Mouse (Mus musculus): ENCODE data around the gene Map4. TPM values are rescaled to one million over a fixed set of nuclear protein-coding genes. Genes with fewer than 3 reads are reported as not detected.
A peak's percentile ranks its signal among the peaks of the same experiment; 100 is the strongest.

Map4 gene
- total and polyA plus RNA-seq, 3 experiments: 14.4 to 45.8 (median 28.9) TPM

- H3K9me3 ChIP-seq (replicated peaks; ENCODE audit: low read length): no peaks in the 10 kb centered on the region
- in situ Hi-C loops (cut with MboI; ENCODE audit: low pct_ligation_motif_present, low pct_unique_long_range_greater_than_20kb, low sequenced_read_pairs) (loop anchor here (5.0 to 10.0 kb wide), 3 partner anchors 48 to 390 kb away; no protein-coding TSS in a partner anchor), dilution Hi-C loops (cut with MboI; ENCODE audit: extremely low pct_ligation_motif_present, extremely low pct_unique_long_range_greater_than_20kb, low sequenced_read_pairs) (no loop called here)
- 0 out of 4 replicates have a peak, but pooled peaks cover 0 to 3% of the 10 kb centered on the region in 2 experiments for H3K4me1 ChIP-seq (ENCODE audit: control insufficient read depth in 1 of 2, insufficient read depth in 2 of 2)
- no peak overlapping the region for H3K4me3 ChIP-seq (replicated peaks in 1 of 3; ENCODE audit: low read depth in 2 of 3, low read length in 2 of 3, poor library complexity in 1 of 3)
- H3K27me3 ChIP-seq (replicated peaks): no peaks in the 10 kb centered on the region
- peak; percentile 74 for DNase-seq (ENCODE audit: extremely low read depth)
- peaks cover 54 to 91% of the 10 kb centered on the region in 2 experiments for H3K36me3 ChIP-seq (replicated peaks in 1 of 2; ENCODE audit: control insufficient read depth in 1 of 2, insufficient read depth in 1 of 2, low read length in 1 of 2)
- no peak overlapping the region for H3K4me2 ChIP-seq (ENCODE audit: insufficient read depth, low read depth, poor library complexity, severe bottlenecking)
- H3K79me2 ChIP-seq (replicated peaks; ENCODE audit: control insufficient read depth, extremely low read depth, insufficient read depth, poor library complexity, severe bottlenecking): no peaks in the 10 kb centered on the region
- no peak overlapping the region for H3K9ac ChIP-seq (ENCODE audit: insufficient read depth, low read depth)
- no peak for TF ChIP-seq IRF4 (IDR thresholded peaks at IDR 0.05; ENCODE audit: low read depth, low read length)
- TF ChIP-seq NELFE (IDR thresholded peaks at IDR 0.05; ENCODE audit: low read depth, low read length): no peak
- TF ChIP-seq CHD1 (IDR thresholded peaks at IDR 0.05; ENCODE audit: low read depth, low read length): no peak
- peak; percentile 77 for TF ChIP-seq RAD21 (IDR thresholded peaks at IDR 0.05; ENCODE audit: low read depth, low read length)
- TF ChIP-seq KAT2A (IDR thresholded peaks at IDR 0.05; ENCODE audit: insufficient replicate concordance, low read length): no peak
- TF ChIP-seq ETS1 (conservative IDR thresholded peaks at IDR 0.05; ENCODE audit: low read depth, low read length): no peak
- no peak for TF ChIP-seq MEF2A (IDR thresholded peaks at IDR 0.05; ENCODE audit: borderline replicate concordance, low read depth, low read length)
- TF ChIP-seq ZNF384 (IDR thresholded peaks at IDR 0.05; ENCODE audit: low read depth, low read length): no peak
- no peak for TF ChIP-seq PAX5 (IDR thresholded peaks at IDR 0.05; ENCODE audit: low read length)
- no peak for TF ChIP-seq ELF1 (IDR thresholded peaks at IDR 0.05; ENCODE audit: low read depth, low read length)
- TF ChIP-seq EP300 (IDR thresholded peaks at IDR 0.05; ENCODE audit: low read length): no peak
- no peak for TF ChIP-seq HCFC1 (IDR thresholded peaks at IDR 0.05; ENCODE audit: low read depth, low read length)
- TF ChIP-seq SMC3 (IDR thresholded peaks at IDR 0.05; ENCODE audit: low read depth, low read length): peak; percentile 59
- no peak for TF ChIP-seq UBTF (IDR thresholded peaks at IDR 0.05; ENCODE audit: low read depth, low read length)
- TF ChIP-seq CTCF (conservative IDR thresholded peaks at IDR 0.05 in 1 of 2, IDR thresholded peaks at IDR 0.05 in 1 of 2; ENCODE audit: low read depth in 2 of 2, low read length in 2 of 2): peak in 1 of 2 experiments; percentile 77; a peak in 2 of 4 replicates
- no peak for TF ChIP-seq GABPA (IDR thresholded peaks at IDR 0.05; ENCODE audit: insufficient replicate concordance, low read depth, low read length)
- no peak for TF ChIP-seq MAZ (IDR thresholded peaks at IDR 0.05; ENCODE audit: low read depth, low read length)
- no peak for TF ChIP-seq USF2 (conservative IDR thresholded peaks at IDR 0.05; ENCODE audit: low read depth, low read length)
- TF ChIP-seq JUND (conservative IDR thresholded peaks at IDR 0.05; ENCODE audit: low read depth, low read length): no peak
- H3K27ac ChIP-seq (ENCODE audit: insufficient read depth, low read depth): no peak overlapping the region
These were observed 36.7 kb upstream of the Map4 start for GRCm38 (mm10) chr9:109894413-109895090.

DNA sequence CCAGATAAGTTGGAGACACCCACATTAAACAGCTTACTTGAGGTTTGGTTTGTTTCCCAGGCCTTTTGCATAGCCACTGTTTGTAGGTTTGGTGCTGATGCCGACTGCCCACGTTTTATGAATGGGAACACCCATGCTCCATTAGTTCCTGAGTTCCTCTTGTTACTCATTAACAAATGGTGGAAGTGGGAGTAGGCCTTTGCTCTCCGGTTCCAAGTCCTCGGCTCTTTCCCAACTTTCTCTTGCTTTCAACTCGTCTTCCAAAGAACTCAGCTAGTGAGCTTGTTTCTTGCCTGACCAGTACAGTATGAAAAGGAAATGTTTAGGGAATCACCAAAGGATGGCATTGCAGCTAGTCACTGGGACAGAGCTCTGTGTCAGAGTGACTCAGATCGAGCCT, 35.7 kb upstream of the Map4 start:
- H3K79me2 ChIP-seq (replicated peaks; ENCODE audit: control insufficient read depth, extremely low read depth, insufficient read depth, poor library complexity, severe bottlenecking): no peaks in the 10 kb centered on the region
- H3K36me3 ChIP-seq (replicated peaks in 1 of 2; ENCODE audit: control insufficient read depth in 1 of 2, insufficient read depth in 1 of 2, low read length in 1 of 2): peaks cover 46 to 91% of the 10 kb centered on the region in 2 experiments
- 0 out of 4 replicates have a peak, but pooled peaks cover 0 to 3% of the 10 kb centered on the region in 2 experiments for H3K4me1 ChIP-seq (ENCODE audit: control insufficient read depth in 1 of 2, insufficient read depth in 2 of 2)
- TF ChIP-seq GABPA (IDR thresholded peaks at IDR 0.05; ENCODE audit: insufficient replicate concordance, low read depth, low read length): no peak
- TF ChIP-seq RCOR1 (conservative IDR thresholded peaks at IDR 0.05; ENCODE audit: low read depth, low read length): no peak
- TF ChIP-seq JUN (IDR thresholded peaks at IDR 0.05; ENCODE audit: insufficient read depth, low read depth, low read length): no peak
- TF ChIP-seq SIN3A (IDR thresholded peaks at IDR 0.05; ENCODE audit: low read length): no peak
- TF ChIP-seq MYC (IDR thresholded peaks at IDR 0.05; ENCODE audit: low read depth, low read length): no peak
- no peak for TF ChIP-seq POLR2A (IDR thresholded peaks at IDR 0.05; ENCODE audit: low read depth, low read length)
- TF ChIP-seq ETS1 (conservative IDR thresholded peaks at IDR 0.05; ENCODE audit: low read depth, low read length): no peak
- no peak for TF ChIP-seq NELFE (IDR thresholded peaks at IDR 0.05; ENCODE audit: low read depth, low read length)
- no peak overlapping the region for H3K9ac ChIP-seq (ENCODE audit: insufficient read depth, low read depth)
- in situ Hi-C loops (cut with MboI; ENCODE audit: low pct_ligation_motif_present, low pct_unique_long_range_greater_than_20kb, low sequenced_read_pairs): loop anchor here (5.0 to 10.0 kb wide), 2 partner anchors 47 to 389 kb away; no protein-coding TSS in a partner anchor
- no peak overlapping the region for H3K27ac ChIP-seq (ENCODE audit: insufficient read depth, low read depth)
- DNase-seq (ENCODE audit: extremely low read depth): no peak
- dilution Hi-C loops (cut with MboI; ENCODE audit: extremely low pct_ligation_motif_present, extremely low pct_unique_long_range_greater_than_20kb, low sequenced_read_pairs): no loop called here
- no peak overlapping the region for H3K4me2 ChIP-seq (ENCODE audit: insufficient read depth, low read depth, poor library complexity, severe bottlenecking)
- no peak overlapping the region for H3K4me3 ChIP-seq (replicated peaks in 1 of 3; ENCODE audit: low read depth in 2 of 3, low read length in 2 of 3, poor library complexity in 1 of 3)
- H3K27me3 ChIP-seq (replicated peaks): no peaks in the 10 kb centered on the region
- H3K9me3 ChIP-seq (replicated peaks; ENCODE audit: low read length): no peaks in the 10 kb centered on the region

All from CH12.LX (cell line).